Mouse (Mus musculus) heart, embryonic 11.5 days (tissue): ENCODE results near the gene Nploc4. TPM values are rescaled to one million over a fixed set of nuclear protein-coding genes. Genes with fewer than 3 reads are reported as not detected.

ENCODE experiments used
- ATAC-seq: fragments of 200-750 bp; cut with Nextera tagmentation; replicated peaks from 2 replicates; pipeline ENCODE4 v1.8.0; 2017; ENCODE audit warnings: moderate library complexity; ENCODE audit not compliant: insufficient number of reproducible peaks, low FRiP score, low TSS enrichment
- H3K27ac ChIP-seq: fragments of 300-500 bp; sonication (generic); 2 replicates; pipeline ENCODE4 v1.5.1; 2014; ENCODE audit warnings: mild to moderate bottlenecking, low read depth, low read length
- H3K27me3 ChIP-seq: fragments of 300-500 bp; sonication (generic); 2 replicates; pipeline ENCODE4 v1.6.1; 2014; ENCODE audit warnings: mild to moderate bottlenecking, low read length, mixed read lengths; ENCODE audit not compliant: control insufficient read depth, insufficient read depth
- H3K36me3 ChIP-seq: fragments of 300-500 bp; sonication (generic); 2 replicates; pipeline ENCODE4 v1.6.1; 2014; ENCODE audit warnings: mild to moderate bottlenecking, low read length, moderate library complexity, mixed read lengths; ENCODE audit not compliant: control insufficient read depth, insufficient read depth
- H3K4me1 ChIP-seq: fragments of 300-500 bp; sonication (generic); 2 replicates; pipeline ENCODE4 v1.6.1; 2014; ENCODE audit warnings: low read length; ENCODE audit not compliant: control insufficient read depth, insufficient read depth
- H3K4me2 ChIP-seq: fragments of 300-500 bp; sonication (generic); 2 replicates; pipeline ENCODE4 v1.6.1; 2014; ENCODE audit warnings: mild to moderate bottlenecking, moderate library complexity
- H3K4me3 ChIP-seq: fragments of 300-500 bp; sonication (generic); 2 replicates; pipeline ENCODE4 v1.5.1; 2014; ENCODE audit warnings: low read depth, low read length
- H3K9ac ChIP-seq: fragments of 300-500 bp; sonication (generic); 2 replicates; pipeline ENCODE4 v1.6.1; 2014; ENCODE audit warnings: mild to moderate bottlenecking, low read depth, low read length, moderate library complexity
- H3K9me3 ChIP-seq: fragments of 300-500 bp; sonication (generic); replicated peaks from 2 replicates; pipeline ENCODE4 v1.6.1; 2016; ENCODE audit warnings: low read length; ENCODE audit not compliant: control insufficient read depth
- WGBS: fragments of 180-500 bp; shearing (Covaris S2); extraction: QIAGEN DNeasy Blood & Tissue Kit; methylation state at CpG from one replicate; pipeline ENCODE4 v1.1.7; 2014; ENCODE audit not compliant: insufficient replicate concordance; 5-methylcytosine and 5-hydroxymethylcytosine counted together
- polyA plus RNA-seq: library from polyadenylated mRNA; unstranded; fragments of >200 nt; fragmentation: Nextera tagmentation; extraction: Ambion mirVana; gene quantifications from 2 replicates; pipeline ENCODE4 v1.2.1, GENCODE M21; 2014

Nploc4 gene
- 31.0 and 36.7 TPM in 2 replicates for polyA plus RNA-seq

- under 1% methylated on average over 69 of the region's 77 CpGs for WGBS
- Histone ChIP-seq H3K4me2 (peak within 1 kb of the TSS; percentile 81), H3K27me3 (no peaks in the 10 kb centered on the region), H3K9me3 (no peaks in the 10 kb centered on the region), H3K4me3 (peak within 1 kb of the TSS; percentile 96), H3K36me3 (peaks cover 10% of the 10 kb centered on the region; the same call in 1 of the 2 replicates), H3K4me1 (peaks cover 12% of the 10 kb centered on the region), H3K27ac (peak within 1 kb of the TSS; percentile 80), H3K9ac (peak within 1 kb of the TSS; percentile 95)
- ATAC-seq = peak; percentile 78
These were observed at the start of gene Nploc4 for GRCm38 (mm10) chr11:120437152-120437856. TSS of gene Nploc4 (minus strand) at chr11:120437708.

DNA sequence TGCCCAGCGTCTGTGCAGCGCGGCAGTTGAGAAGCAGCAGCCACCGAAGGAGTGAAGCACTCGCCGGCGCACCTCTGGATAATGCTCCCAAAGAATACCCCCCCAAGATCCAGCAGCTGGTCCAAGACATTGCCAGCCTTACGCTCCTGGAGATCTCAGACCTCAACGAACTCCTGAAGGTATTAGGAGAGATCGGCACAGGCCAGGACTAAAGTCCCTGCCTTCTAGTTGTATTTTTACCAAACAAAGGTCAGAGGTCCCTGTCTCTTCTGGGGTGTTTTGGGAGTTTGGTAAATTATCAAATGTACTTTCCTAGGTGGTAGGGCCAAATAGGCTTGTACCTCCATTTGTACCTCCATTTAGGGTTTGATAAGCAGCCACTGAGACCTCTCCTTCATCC is 47.7 kb upstream of the Nploc4 start:
- peak overlapping the region; percentile 61 for H3K27ac ChIP-seq
- WGBS = 8% methylated on average over 10 of the region's 10 CpGs
- H3K27me3 ChIP-seq = no peaks in the 10 kb centered on the region
- peaks cover 18% of the 10 kb centered on the region for H3K4me1 ChIP-seq
- no peaks in the 10 kb centered on the region for H3K9me3 ChIP-seq
- H3K36me3 ChIP-seq = peaks cover 44% of the 10 kb centered on the region
- ATAC-seq = no peak
- peak overlapping the region; percentile 74 for H3K4me2 ChIP-seq
- H3K9ac ChIP-seq = peak overlapping the region; percentile 96
- peak overlapping the region; percentile 80 for H3K4me3 ChIP-seq

DNA sequence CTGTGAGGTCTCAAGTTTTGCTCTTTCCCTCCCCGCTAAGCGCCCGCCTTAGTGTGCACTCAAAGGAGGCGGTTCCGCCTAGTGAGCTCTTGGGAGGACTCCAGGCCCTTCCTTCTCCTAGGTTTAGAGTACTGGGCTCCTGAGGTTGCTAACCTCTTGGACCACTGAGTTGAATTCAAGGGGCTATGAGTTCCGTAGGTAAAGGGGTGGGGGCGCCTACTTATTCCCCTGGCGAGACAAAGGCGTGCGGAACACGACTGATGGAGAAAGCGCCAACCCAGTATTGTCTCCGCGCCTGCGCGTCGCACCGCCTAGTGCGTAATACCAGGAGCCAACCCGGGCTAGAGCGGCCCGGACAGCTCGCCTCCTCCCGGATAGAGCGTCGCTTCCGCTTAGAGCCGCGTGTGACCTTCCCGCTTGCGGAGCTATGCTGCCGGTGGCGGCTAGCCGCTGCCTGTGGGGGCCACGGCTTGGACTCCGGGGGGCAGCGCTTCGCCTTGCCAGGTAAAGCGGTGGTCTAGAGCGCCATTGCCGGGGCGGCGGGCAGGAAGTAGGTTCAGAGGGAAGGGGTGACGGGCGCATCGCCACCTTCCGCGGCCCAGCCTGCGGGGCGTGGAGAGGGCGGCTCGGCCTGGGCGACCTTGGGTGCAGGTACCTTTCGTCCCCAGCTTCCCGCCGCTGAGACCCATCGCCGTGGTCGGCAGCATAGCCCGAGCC is 46.9 kb upstream of the Nploc4 start, which contains the start of gene Mrpl12:
TSS of gene Mrpl12 (plus strand) at position 349 of the 717 bp plus-strand sequence.
- H3K4me1 ChIP-seq = peaks cover 15% of the 10 kb centered on the region
- peak within 1 kb of the TSS; percentile 74 for H3K4me2 ChIP-seq
- peak within 1 kb of the TSS; percentile 61 for H3K27ac ChIP-seq
- peaks cover 43% of the 10 kb centered on the region for H3K36me3 ChIP-seq
- no peaks in the 10 kb centered on the region for H3K27me3 ChIP-seq
- peak within 1 kb of the TSS; percentile 96 for H3K9ac ChIP-seq
- H3K4me3 ChIP-seq = peak within 1 kb of the TSS; percentile 80
- under 1% methylated on average over 60 of the region's 60 CpGs for WGBS
- no peaks in the 10 kb centered on the region for H3K9me3 ChIP-seq
- peak; percentile 86 for ATAC-seq

DNA sequence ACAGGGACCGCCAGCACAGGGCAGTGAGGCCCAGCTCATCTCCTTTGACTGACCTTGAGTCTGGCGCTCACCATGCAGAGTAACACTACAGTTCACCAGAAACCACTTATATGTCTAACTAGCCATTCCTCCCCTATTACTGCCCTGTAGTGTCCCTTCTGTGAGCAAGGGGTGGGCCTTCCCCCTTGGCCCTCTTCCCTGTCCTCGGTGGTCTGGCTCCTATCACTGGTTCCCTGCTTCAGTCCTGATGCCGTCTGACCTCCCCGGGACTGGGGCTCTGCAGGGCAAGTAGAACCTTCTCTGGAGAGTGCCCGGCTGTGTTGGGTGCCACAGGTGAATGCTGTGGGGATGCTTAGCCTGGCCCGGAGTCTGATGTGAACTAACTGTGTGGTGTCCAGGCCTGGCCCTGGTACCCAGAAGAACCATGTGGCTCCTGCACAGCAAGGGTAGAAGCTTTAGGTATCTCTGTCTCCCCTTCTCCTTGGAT is 46.0 kb upstream of the Nploc4 start:
- H3K9me3 ChIP-seq = no peaks in the 10 kb centered on the region
- H3K4me2 ChIP-seq = peak overlapping the region; percentile 74
- H3K4me3 ChIP-seq = peak overlapping the region; percentile 80
- H3K9ac ChIP-seq = peak overlapping the region; percentile 96
- H3K27ac ChIP-seq = no peak overlapping the region
- no peaks in the 10 kb centered on the region for H3K27me3 ChIP-seq
- WGBS = 83% methylated on average over 7 of the region's 7 CpGs
- no peak for ATAC-seq
- peaks cover 48% of the 10 kb centered on the region for H3K36me3 ChIP-seq
- peaks cover 14% of the 10 kb centered on the region for H3K4me1 ChIP-seq

GRCm38 (mm10) chr11:120472052-120472451 is 34.5 kb upstream of the Nploc4 start:
- H3K4me2 ChIP-seq = no peak overlapping the region
- H3K9ac ChIP-seq = no peak overlapping the region
- no peak for ATAC-seq
- peaks cover 8% of the 10 kb centered on the region for H3K4me1 ChIP-seq
- peaks cover 44% of the 10 kb centered on the region for H3K36me3 ChIP-seq
- no peak overlapping the region for H3K4me3 ChIP-seq
- H3K27ac ChIP-seq = no peak overlapping the region
- no peaks in the 10 kb centered on the region for H3K9me3 ChIP-seq
- WGBS = 98% methylated on average over 6 of the region's 6 CpGs
- no peaks in the 10 kb centered on the region for H3K27me3 ChIP-seq

- peak; percentile 58 for ATAC-seq
- Histone ChIP-seq H3K4me1 (peaks cover 21% of the 10 kb centered on the region), H3K27ac (no peak overlapping the region), H3K4me2 (peak overlapping the region; percentile 84), H3K36me3 (peaks cover 26% of the 10 kb centered on the region), H3K27me3 (no peaks in the 10 kb centered on the region), H3K4me3 (peak overlapping the region; percentile 92), H3K9me3 (no peaks in the 10 kb centered on the region), H3K9ac (peak overlapping the region; percentile 80)
- 2% methylated on average over 31 of the region's 33 CpGs for WGBS
These were observed 30.2 kb upstream of the Nploc4 start for GRCm38 (mm10) chr11:120467736-120468092.

GRCm38 (mm10) chr11:120467051-120467735 is 29.7 kb upstream of the Nploc4 start, which contains the start of gene Arl16:
TSS of gene Arl16 (minus strand) at chr11:120467607.
- Histone ChIP-seq H3K27ac (peak within 1 kb of the TSS; percentile 68), H3K4me2 (peak within 1 kb of the TSS; percentile 98), H3K9ac (peak within 1 kb of the TSS; percentile 89), H3K4me3 (peak within 1 kb of the TSS; percentile 92), H3K36me3 (peaks cover 26% of the 10 kb centered on the region), H3K9me3 (no peaks in the 10 kb centered on the region), H3K27me3 (no peaks in the 10 kb centered on the region), H3K4me1 (peaks cover 21% of the 10 kb centered on the region)
- ATAC-seq = peak; percentile 99
- WGBS = under 1% methylated on average over 53 of the region's 54 CpGs

- peak overlapping the region; percentile 98; the same call in 1 of the 2 replicates for H3K4me2 ChIP-seq
- H3K4me1 ChIP-seq = peaks cover 21% of the 10 kb centered on the region
- no peaks in the 10 kb centered on the region for H3K27me3 ChIP-seq
- H3K27ac ChIP-seq = no peak overlapping the region
- H3K36me3 ChIP-seq = peaks cover 24% of the 10 kb centered on the region
- no peak for ATAC-seq
- no peaks in the 10 kb centered on the region for H3K9me3 ChIP-seq
- WGBS = 74% methylated on average over 4 of the region's 4 CpGs
- no peak overlapping the region for H3K9ac ChIP-seq
- no peak overlapping the region for H3K4me3 ChIP-seq
These were observed 28.0 kb upstream of the Nploc4 start for GRCm38 (mm10) chr11:120465521-120465920.
